Mouse (Mus musculus) embryonic facial prominence, embryonic 12.5 days (tissue): ENCODE data around the gene Psmd9. TPM values are rescaled to one million over a fixed set of nuclear protein-coding genes. Genes with fewer than 3 reads are reported as not detected.
"Not testable (repeated sequence)": the region's sequence is repeated elsewhere in the genome, so short reads cannot be mapped to it uniquely, and the experiment has no call there.

Experiments used
- ATAC-seq: fragments of 200-750 bp; cut with Nextera tagmentation; 2 replicates; pipeline ENCODE4 v1.8.0; 2017; ENCODE audit not compliant: insufficient number of reproducible peaks, insufficient read depth, low FRiP score, low TSS enrichment
- H3K27ac ChIP-seq: fragments of 300-500 bp; sonication (generic); 2 replicates; pipeline ENCODE4 v1.5.1; 2016; ENCODE audit warnings: mild to moderate bottlenecking
- H3K27me3 ChIP-seq: fragments of 300-500 bp; sonication (generic); 2 replicates; pipeline ENCODE4 v1.6.1; 2016; ENCODE audit warnings: mild to moderate bottlenecking, moderate library complexity
- H3K36me3 ChIP-seq: fragments of 300-500 bp; sonication (generic); 2 replicates; pipeline ENCODE4 v1.6.1; 2016; ENCODE audit warnings: mild to moderate bottlenecking
- H3K4me1 ChIP-seq: fragments of 300-500 bp; sonication (generic); 2 replicates; pipeline ENCODE4 v1.6.1; 2016
- H3K4me2 ChIP-seq: fragments of 300-500 bp; sonication (generic); replicated peaks from 2 replicates; pipeline ENCODE4 v1.6.1; 2016; ENCODE audit warnings: mild to moderate bottlenecking, moderate library complexity
- H3K4me3 ChIP-seq: fragments of 300-500 bp; sonication (generic); 2 replicates; pipeline ENCODE4 v1.5.1; 2016; ENCODE audit warnings: mild to moderate bottlenecking
- H3K9ac ChIP-seq: fragments of 300-500 bp; sonication (generic); 2 replicates; pipeline ENCODE4 v1.6.1; 2016; ENCODE audit warnings: mild to moderate bottlenecking, moderate library complexity
- H3K9me3 ChIP-seq: fragments of 300-500 bp; sonication (generic); 2 replicates; pipeline ENCODE4 v1.6.1; 2016; ENCODE audit warnings: mild to moderate bottlenecking, moderate library complexity
- WGBS: fragments of 180-500 bp; shearing (Covaris S2); methylation state at CpG from one replicate; pipeline ENCODE4 v1.1.7; 2016; 5-methylcytosine and 5-hydroxymethylcytosine counted together
- polyA plus RNA-seq: library from polyadenylated mRNA; unstranded; fragments of >200 nt; fragmentation: Nextera tagmentation; extraction: Ambion mirVana; gene quantifications from 2 replicates; pipeline ENCODE4 v1.2.1, GENCODE M21; 2016

Psmd9 gene
- polyA plus RNA-seq, 1 experiment from 2014 or later = 89.0 TPM

- WGBS = 89% methylated on average over 10 of the region's 10 CpGs
Measured at GRCm38 (mm10) chr5:123182651-123183050, 13.4 kb downstream of the Psmd9 start, which contains the start of gene Hpd. TSS of gene Hpd (minus strand) at chr5:123182727.

GRCm38 (mm10) chr5:123185966-123186365 lies 16.8 kb downstream of the Psmd9 start:
- WGBS = 83% methylated on average over 6 of the region's 6 CpGs
- Histone ChIP-seq H3K9ac (no peak overlapping the region), H3K9me3 (no peaks in the 10 kb centered on the region), H3K4me1 (no peaks in the 10 kb centered on the region), H3K27ac (no peak overlapping the region), H3K4me2 (no peak overlapping the region), H3K4me3 (no peak overlapping the region), H3K36me3 (no peaks in the 10 kb centered on the region), H3K27me3 (no peaks in the 10 kb centered on the region)
- no peak for ATAC-seq

More at GRCm38 (mm10) chr5:123182651-123183050, 13.4 kb downstream of the Psmd9 start, which contains the start of gene Hpd:
- no peaks in the 10 kb centered on the region for H3K36me3 ChIP-seq
- H3K4me1 ChIP-seq = no peaks in the 10 kb centered on the region
- no peak within 1 kb of the TSS for H3K9ac ChIP-seq
- H3K4me2 ChIP-seq = no peak within 1 kb of the TSS
- no peak for ATAC-seq
- no peaks in the 10 kb centered on the region for H3K9me3 ChIP-seq
- H3K4me3 ChIP-seq = no peak within 1 kb of the TSS
- H3K27ac ChIP-seq = no peak within 1 kb of the TSS
- H3K27me3 ChIP-seq = no peaks in the 10 kb centered on the region

- no peaks in the 10 kb centered on the region for H3K9me3 ChIP-seq
- no peak overlapping the region for H3K9ac ChIP-seq
- 89% methylated on average over 3 of the region's 3 CpGs for whole genome bisulfite sequencing
- H3K4me3 ChIP-seq = no peak overlapping the region
- no peak overlapping the region for H3K4me2 ChIP-seq
- H3K27me3 ChIP-seq = no peaks in the 10 kb centered on the region
- no peaks in the 10 kb centered on the region for H3K36me3 ChIP-seq
- H3K27ac ChIP-seq = no peak overlapping the region
- ATAC-seq = no peak
- H3K4me1 ChIP-seq = no peaks in the 10 kb centered on the region
Measured at GRCm38 (mm10) chr5:123187306-123187705, 18.1 kb downstream of the Psmd9 start.

GRCm38 (mm10) chr5:123190912-123191311 lies 21.7 kb downstream of the Psmd9 start:
- Histone ChIP-seq H3K4me3 (no peak overlapping the region), H3K9ac (no peak overlapping the region), H3K27me3 (no peaks in the 10 kb centered on the region)

GRCm38 (mm10) chr5:123191427-123191826 lies 22.2 kb downstream of the Psmd9 start:
- Histone ChIP-seq H3K36me3 (no peaks in the 10 kb centered on the region), H3K27ac (no peak overlapping the region), H3K27me3 (no peaks in the 10 kb centered on the region), H3K9me3 (no peaks in the 10 kb centered on the region), H3K9ac (no peak overlapping the region), H3K4me3 (no peak overlapping the region), H3K4me2 (no peak overlapping the region), H3K4me1 (no peaks in the 10 kb centered on the region)
- no peak for ATAC-seq
- WGBS = 84% methylated on average over 6 of the region's 6 CpGs

More at GRCm38 (mm10) chr5:123190912-123191311, 21.7 kb downstream of the Psmd9 start:
- no peak overlapping the region for H3K27ac ChIP-seq
- H3K36me3 ChIP-seq = no peaks in the 10 kb centered on the region
- no peak overlapping the region for H3K4me2 ChIP-seq
- ATAC-seq = no peak
- no peaks in the 10 kb centered on the region for H3K4me1 ChIP-seq
- WGBS = 84% methylated on average over 3 of the region's 3 CpGs
- H3K9me3 ChIP-seq = no peaks in the 10 kb centered on the region

GRCm38 (mm10) chr5:123192606-123193150 lies 23.5 kb downstream of the Psmd9 start:
- no peaks in the 10 kb centered on the region for H3K36me3 ChIP-seq

GRCm38 (mm10) chr5:123193436-123193835 lies 24.2 kb downstream of the Psmd9 start:
- ATAC-seq = no peak
- H3K9me3 ChIP-seq = no peaks in the 10 kb centered on the region
- H3K9ac ChIP-seq = no peak overlapping the region
- no peaks in the 10 kb centered on the region for H3K4me1 ChIP-seq
- H3K4me2 ChIP-seq = no peak overlapping the region
- H3K27me3 ChIP-seq = no peaks in the 10 kb centered on the region
- H3K4me3 ChIP-seq = no peak overlapping the region
- no peaks in the 10 kb centered on the region for H3K36me3 ChIP-seq
- 84% methylated on average over 5 of the region's 5 CpGs for WGBS
- no peak overlapping the region for H3K27ac ChIP-seq

More at GRCm38 (mm10) chr5:123192606-123193150, 23.5 kb downstream of the Psmd9 start:
- Histone ChIP-seq H3K9ac (no peak overlapping the region), H3K4me1 (no peaks in the 10 kb centered on the region), H3K9me3 (no peaks in the 10 kb centered on the region), H3K27ac (no peak overlapping the region), H3K4me2 (no peak overlapping the region), H3K4me3 (no peak overlapping the region), H3K27me3 (no peaks in the 10 kb centered on the region)
- no peak for ATAC-seq
- 58% methylated on average over 9 of the region's 9 CpGs for WGBS

GRCm38 (mm10) chr5:123194856-123195255 lies 25.6 kb downstream of the Psmd9 start:
- H3K36me3 ChIP-seq = no peaks in the 10 kb centered on the region
- no peak overlapping the region for H3K4me2 ChIP-seq
- no peak overlapping the region for H3K4me3 ChIP-seq
- WGBS = 86% methylated on average over 6 of the region's 6 CpGs
- no peaks in the 10 kb centered on the region for H3K27me3 ChIP-seq
- H3K27ac ChIP-seq = no peak overlapping the region
- no peaks in the 10 kb centered on the region for H3K4me1 ChIP-seq
- no peak for ATAC-seq
- no peak overlapping the region for H3K9ac ChIP-seq
- no peaks in the 10 kb centered on the region for H3K9me3 ChIP-seq

GRCm38 (mm10) chr5:123195500-123196000 lies 26.3 kb downstream of the Psmd9 start:
- H3K27ac ChIP-seq = no peak overlapping the region
- WGBS = 91% methylated on average over 16 of the region's 16 CpGs

GRCm38 (mm10) chr5:123196746-123197145 lies 27.5 kb downstream of the Psmd9 start:
- Histone ChIP-seq H3K36me3 (no peaks in the 10 kb centered on the region), H3K4me2 (no peak overlapping the region), H3K4me1 (no peaks in the 10 kb centered on the region), H3K27ac (no peak overlapping the region), H3K9me3 (no peaks in the 10 kb centered on the region), H3K9ac (no peak overlapping the region), H3K27me3 (no peaks in the 10 kb centered on the region), H3K4me3 (no peak overlapping the region)
- ATAC-seq = no peak
- 75% methylated on average over 4 of the region's 4 CpGs for WGBS

More at GRCm38 (mm10) chr5:123195500-123196000, 26.3 kb downstream of the Psmd9 start:
- Histone ChIP-seq H3K9me3 (no peaks in the 10 kb centered on the region), H3K4me3 (no peak overlapping the region), H3K27me3 (no peaks in the 10 kb centered on the region), H3K36me3 (no peaks in the 10 kb centered on the region), H3K4me2 (no peak overlapping the region), H3K4me1 (no peaks in the 10 kb centered on the region), H3K9ac (no peak overlapping the region)
- ATAC-seq = no peak

GRCm38 (mm10) chr5:123198523-123198922 lies 29.3 kb downstream of the Psmd9 start:
- Histone ChIP-seq H3K27ac (no peak overlapping the region), H3K4me3 (no peak overlapping the region), H3K4me2 (no peak overlapping the region), H3K9me3 (no peaks in the 10 kb centered on the region), H3K27me3 (no peaks in the 10 kb centered on the region), H3K36me3 (no peaks in the 10 kb centered on the region), H3K4me1 (no peaks in the 10 kb centered on the region), H3K9ac (no peak overlapping the region)
- 92% methylated on average over 4 of the region's 4 CpGs for WGBS
- ATAC-seq = no peak

GRCm38 (mm10) chr5:123200816-123201522 lies 31.8 kb downstream of the Psmd9 start:
- ATAC-seq = not testable (repeated sequence)

More at GRCm38 (mm10) chr5:123200816-123201522, 31.8 kb downstream of the Psmd9 start:
- not testable (repeated sequence) for H3K9ac ChIP-seq, H3K27ac ChIP-seq, H3K27me3 ChIP-seq, H3K36me3 ChIP-seq, H3K4me3 ChIP-seq, H3K9me3 ChIP-seq, H3K4me1 ChIP-seq, H3K4me2 ChIP-seq
- 87% methylated on average over 6 of the region's 7 CpGs for WGBS
